Mouse (Mus musculus) heart, postnatal 14 days (tissue): ENCODE measurements at regions not wholly inside any gene's neighbourhood (a gene's known extent, or its start where the extent isn't known, plus 50 kb on each side); places are given as distances from the start of the nearest gene placed in this dataset.
"Not testable (repeated sequence)": the region's sequence is repeated elsewhere in the genome, so short reads cannot be mapped to it uniquely, and the experiment has no call there.

Experiments used
- DNase-seq, 2 experiments: peaks; one replicate each; pipeline ENCODE4 v3.0.0; 2021 to 2022
- intact Hi-C: fragments of 180-260 bp; cut with DNase I; formaldehyde crosslinking; loops from one replicate; pipeline ENCODE4 v1.15.1; 2025

- DNase-seq = no peak
- intact Hi-C loops = no loop called here
These were observed 109.5 kb upstream of the Pfn2 start for GRCm38 (mm10) chr3:57957352-57957751.

GRCm38 (mm10) chr3:57963965-57964364 is 116.1 kb upstream of the Pfn2 start:
- intact Hi-C loops = no loop called here
- no peak for DNase-seq

- intact Hi-C loops, DNase-seq: not testable (repeated sequence)
These were observed 122.7 kb upstream of the Pfn2 start for GRCm38 (mm10) chr3:57970614-57971013.

DNA sequence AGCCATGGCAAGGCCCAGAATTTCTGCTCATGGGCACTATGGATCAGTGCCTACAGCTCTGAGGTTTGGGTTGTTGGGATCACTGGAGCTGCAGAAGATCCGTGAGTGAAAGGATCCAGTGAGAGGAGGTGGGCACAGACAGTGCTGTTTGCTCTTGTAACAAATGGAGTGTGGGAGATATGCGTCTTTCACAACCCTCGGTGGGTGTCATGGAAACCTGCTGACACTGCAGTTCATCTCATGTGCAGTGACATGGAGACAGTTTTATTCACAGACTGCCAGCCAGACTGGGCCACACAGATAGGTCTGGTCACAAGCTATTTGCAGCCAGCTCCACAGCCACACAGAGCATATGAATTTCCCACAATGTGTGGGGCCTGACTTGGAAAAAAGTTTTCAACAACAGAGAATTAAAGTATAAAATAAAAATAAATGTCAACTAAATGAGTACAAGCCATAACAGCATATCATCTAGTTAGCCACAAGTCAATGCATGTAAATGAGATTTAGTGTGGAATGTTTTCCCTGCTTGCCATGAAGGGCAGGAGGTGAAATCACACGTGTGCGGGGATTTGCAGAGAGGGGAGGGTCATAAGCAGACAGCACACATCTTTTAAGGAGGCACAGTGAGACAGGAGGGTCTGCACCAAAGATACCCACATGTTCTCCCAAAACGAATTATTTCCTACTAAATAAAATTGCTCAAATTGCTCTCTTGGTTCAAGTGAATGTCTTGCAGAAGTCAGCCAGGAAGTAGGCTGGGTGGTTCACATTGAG is 124.8 kb upstream of the Pfn2 start:
- intact Hi-C loops = no loop called here
- DNase-seq = no peak

DNA sequence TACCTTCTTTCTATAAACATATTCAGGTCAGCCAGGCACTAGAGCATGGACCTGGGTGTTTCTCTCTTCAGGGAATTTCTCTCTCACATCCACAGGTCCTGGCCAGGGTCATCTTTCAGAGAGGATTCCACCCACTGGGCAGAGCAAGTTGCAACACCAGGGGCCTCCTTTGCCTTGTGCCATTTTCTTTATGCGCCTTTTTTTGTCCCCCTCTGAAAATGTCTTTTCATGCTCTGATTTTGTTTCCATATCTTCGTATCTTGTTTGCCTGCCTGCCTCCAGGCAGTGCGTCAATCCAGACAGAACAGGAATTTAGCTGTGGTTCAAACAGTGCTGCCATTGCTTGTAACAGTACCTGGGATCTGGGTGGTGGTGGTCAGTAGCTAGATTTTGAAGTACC is 125.7 kb upstream of the Pfn2 start:
- DNase-seq = no peak
- intact Hi-C loops = no loop called here

- DNase-seq = no peak
- intact Hi-C loops = no loop called here
These were observed 127.5 kb upstream of the Pfn2 start for GRCm38 (mm10) chr3:57975379-57975778.

- intact Hi-C loops = no loop called here
- no peak for DNase-seq
These were observed 128.9 kb upstream of the Pfn2 start for GRCm38 (mm10) chr3:57976640-57977229.

DNA sequence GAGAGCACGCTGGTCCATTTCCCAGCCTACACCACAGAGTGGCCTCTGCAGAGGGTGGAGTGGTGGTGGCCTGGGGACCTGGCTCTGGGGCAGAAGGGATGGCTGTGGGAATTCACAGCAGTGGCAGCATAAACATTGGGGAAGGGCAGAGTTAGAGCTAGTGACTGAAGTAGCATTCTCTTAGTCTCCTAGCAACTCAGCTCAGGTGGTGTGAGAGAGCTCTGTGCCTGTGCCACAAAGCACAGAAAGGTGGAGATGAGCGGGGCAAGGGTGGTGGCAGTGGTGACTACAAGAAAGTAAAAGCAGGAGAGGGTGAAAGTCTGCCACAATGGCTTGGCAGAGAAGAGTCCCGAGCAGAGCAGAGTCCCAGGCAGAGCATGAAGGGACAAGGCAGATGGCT is 140.3 kb upstream of the Pfn2 start:
- no peak for DNase-seq
- intact Hi-C loops = no loop called here

- intact Hi-C loops = no loop called here
- no peak for DNase-seq
These were observed 142.9 kb upstream of the Pfn2 start for GRCm38 (mm10) chr3:57990738-57991137.

GRCm38 (mm10) chr3:57998121-57999102 is 150.5 kb upstream of the Pfn2 start:
- DNase-seq = no peak
- intact Hi-C loops = no loop called here

- intact Hi-C loops = no loop called here
- no peak for DNase-seq
These were observed 155.1 kb upstream of the Pfn2 start for GRCm38 (mm10) chr3:58002792-58003574.

DNA sequence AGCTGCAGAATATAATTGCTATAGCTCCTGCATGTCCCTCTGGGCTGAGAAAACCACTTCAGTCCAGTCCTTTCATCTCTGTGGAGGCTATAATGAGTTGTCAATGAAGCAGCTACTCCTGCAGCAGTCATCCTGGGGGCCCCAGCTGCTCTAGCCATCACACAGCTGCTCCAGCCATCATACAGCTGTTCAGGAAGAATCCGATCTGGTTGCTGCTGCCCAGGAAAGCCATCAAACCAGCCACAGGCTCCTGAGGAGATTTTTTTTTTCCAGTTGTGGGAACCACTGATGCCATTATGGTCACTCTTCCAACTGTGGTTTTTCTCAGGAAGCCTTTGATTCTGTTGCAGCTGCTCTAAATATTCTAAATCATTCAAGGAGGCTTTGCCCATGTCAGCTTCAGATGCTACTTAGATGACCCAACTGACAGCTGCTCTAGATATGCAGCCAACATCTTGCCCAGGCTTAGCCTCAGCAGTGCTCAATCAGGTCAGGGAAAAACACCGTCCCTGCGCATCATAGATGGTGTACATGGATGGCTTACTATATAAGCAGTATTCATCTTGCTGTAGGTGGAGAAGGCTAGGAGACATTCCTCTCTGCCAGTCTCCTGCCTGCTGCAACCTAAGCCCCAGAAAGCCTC is 177.0 kb upstream of the Pfn2 start:
- intact Hi-C loops = no loop called here
- no peak for DNase-seq

- DNase-seq = no peak
- intact Hi-C loops = no loop called here
These were observed 201.7 kb upstream of the Pfn2 start for GRCm38 (mm10) chr3:58049618-58050017.

- intact Hi-C loops = no loop called here
- no peak for DNase-seq
These were observed 206.8 kb upstream of the Pfn2 start for GRCm38 (mm10) chr3:58054726-58055125.

GRCm38 (mm10) chr3:58055181-58055580 is 207.3 kb upstream of the Pfn2 start:
- intact Hi-C loops = no loop called here
- no peak for DNase-seq

DNA sequence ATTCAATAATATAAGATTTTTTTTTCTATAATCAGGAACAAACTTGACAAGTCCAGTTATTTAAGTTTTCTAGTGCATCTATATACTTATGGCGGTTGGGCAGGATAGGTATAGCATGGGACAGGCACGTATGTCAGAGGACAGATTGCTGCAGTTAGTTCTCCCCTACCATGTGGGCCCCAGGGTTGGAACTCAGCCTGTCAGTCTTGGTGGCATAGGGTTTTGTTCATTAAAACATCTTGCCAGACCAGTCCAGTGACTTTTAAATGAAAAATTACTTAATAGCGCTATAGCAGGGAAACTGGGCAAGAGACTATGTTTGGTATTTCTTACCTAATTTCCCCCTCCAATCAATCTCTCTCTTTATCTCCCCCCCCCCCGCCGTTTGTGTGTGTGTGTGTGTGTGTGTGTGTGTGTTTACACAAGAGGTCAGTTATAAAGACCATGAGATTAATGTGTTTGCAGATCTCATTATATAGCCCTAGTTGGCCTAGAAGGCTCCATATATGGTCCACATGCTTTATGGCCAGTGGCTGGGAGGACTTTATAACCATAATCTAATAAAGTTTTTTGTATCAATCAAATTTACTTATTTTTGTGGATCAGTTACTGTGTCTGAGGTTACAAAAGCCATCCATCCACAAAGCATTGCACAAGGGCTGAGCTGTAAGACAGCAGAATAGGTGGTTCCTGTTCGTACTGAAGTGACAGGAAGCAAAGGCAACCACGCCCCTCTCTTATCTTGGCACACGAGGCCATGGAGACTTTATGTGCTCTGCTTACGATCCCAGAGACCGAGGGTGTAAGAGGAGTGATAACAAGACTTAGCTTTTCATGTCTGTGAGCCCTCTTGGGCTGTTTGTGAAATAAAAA is 208.5 kb upstream of the Pfn2 start:
- no peak for DNase-seq

GRCm38 (mm10) chr3:58057064-58057396 is 209.2 kb upstream of the Pfn2 start:
- DNase-seq = no peak
- intact Hi-C loops = no loop called here

More for the DNA sequence above, 208.5 kb upstream of the Pfn2 start:
- intact Hi-C loops = no loop called here

- intact Hi-C loops = no loop called here
- DNase-seq = no peak
These were observed 210.3 kb upstream of the Pfn2 start for GRCm38 (mm10) chr3:58058134-58058533.
